Mouse (Mus musculus) hindbrain, embryonic 10.5 days (tissue): ENCODE measurements around the gene Pitx2. TPM values are rescaled to one million over a fixed set of nuclear protein-coding genes. Genes with fewer than 3 reads are reported as not detected.

Experiments used
- DNase-seq: peaks from one replicate; pipeline ENCODE4 v3.0.0-alpha.2; 2017; ENCODE audit warnings: low spot score
- H3K27ac ChIP-seq: fragments of 300-500 bp; sonication (generic); 2 replicates; pipeline ENCODE4 v1.5.1; 2016; ENCODE audit warnings: mild to moderate bottlenecking, moderate library complexity
- H3K27me3 ChIP-seq: fragments of 300-500 bp; sonication (generic); 2 replicates; pipeline ENCODE4 v1.6.1; 2016; ENCODE audit warnings: mild to moderate bottlenecking; ENCODE audit not compliant: poor library complexity, insufficient read depth, severe bottlenecking
- H3K36me3 ChIP-seq: fragments of 300-500 bp; sonication (generic); 2 replicates; pipeline ENCODE4 v1.6.1; 2016; ENCODE audit warnings: mild to moderate bottlenecking, moderate library complexity
- H3K4me1 ChIP-seq: fragments of 300-500 bp; sonication (generic); replicated peaks from 2 replicates; pipeline ENCODE4 v1.6.1; 2016; ENCODE audit warnings: mild to moderate bottlenecking
- H3K4me3 ChIP-seq: fragments of 300-500 bp; sonication (generic); 2 replicates; pipeline ENCODE4 v1.5.1; 2016; ENCODE audit warnings: mild to moderate bottlenecking, moderate library complexity
- H3K9me3 ChIP-seq: fragments of 300-500 bp; sonication (generic); 2 replicates; pipeline ENCODE4 v1.6.1; 2016; ENCODE audit warnings: mild to moderate bottlenecking, moderate library complexity
- WGBS: fragments of 180-500 bp; shearing (Covaris S2); methylation state at CpG from one replicate; pipeline ENCODE4 v1.1.7; 2016; 5-methylcytosine and 5-hydroxymethylcytosine counted together
- polyA plus RNA-seq: library from polyadenylated mRNA; unstranded; fragments of >200 nt; fragmentation: Nextera tagmentation; extraction: Ambion mirVana; gene quantifications from 2 replicates; pipeline ENCODE4 v1.2.1, GENCODE M21; 2016

The Pitx2 gene
- polyA plus RNA-seq, 1 experiment from 2014 or later, result 21.1 TPM

GRCm38 (mm10) chr3:129223401-129223800 is 23.7 kb downstream of the Pitx2 start:
- H3K4me3 ChIP-seq, result no peak overlapping the region
- H3K36me3 ChIP-seq, result no peaks in the 10 kb centered on the region
- H3K4me1 ChIP-seq, result peaks cover 32% of the 10 kb centered on the region
- H3K27me3 ChIP-seq, result peaks cover 100% of the 10 kb centered on the region
- no peak for DNase-seq
- no peak overlapping the region for H3K27ac ChIP-seq
- no peaks in the 10 kb centered on the region for H3K9me3 ChIP-seq
- 0% methylated on average over 6 of the region's 6 CpGs for WGBS

- Histone ChIP-seq H3K27me3 (peaks cover 100% of the 10 kb centered on the region), H3K4me1 (peaks cover 28% of the 10 kb centered on the region), H3K27ac (no peak overlapping the region), H3K4me3 (no peak overlapping the region), H3K9me3 (no peaks in the 10 kb centered on the region), H3K36me3 (no peaks in the 10 kb centered on the region)
- under 1% methylated on average over 26 of the region's 26 CpGs for WGBS
- peak; percentile 57 for DNase-seq
Measured at GRCm38 (mm10) chr3:129223964-129224805, 24.5 kb downstream of the Pitx2 start.

- Histone ChIP-seq H3K27ac (no peak overlapping the region), H3K27me3 (peaks cover 93% of the 10 kb centered on the region), H3K4me3 (no peak overlapping the region), H3K4me1 (peaks cover 28% of the 10 kb centered on the region), H3K9me3 (no peaks in the 10 kb centered on the region), H3K36me3 (no peaks in the 10 kb centered on the region)
- peak; percentile 41 for DNase-seq
- under 1% methylated on average over 40 of the region's 40 CpGs for WGBS
Measured at GRCm38 (mm10) chr3:129224806-129225576, 25.3 kb downstream of the Pitx2 start.

- H3K4me3 ChIP-seq, result no peak overlapping the region
- DNase-seq, result no peak
- H3K9me3 ChIP-seq, result no peaks in the 10 kb centered on the region
- H3K27ac ChIP-seq, result no peak overlapping the region
- H3K4me1 ChIP-seq, result peaks cover 24% of the 10 kb centered on the region
- H3K36me3 ChIP-seq, result no peaks in the 10 kb centered on the region
- H3K27me3 ChIP-seq, result peaks cover 86% of the 10 kb centered on the region
- 1% methylated on average over 13 of the region's 13 CpGs for WGBS
Measured at GRCm38 (mm10) chr3:129225577-129226289, 26.1 kb downstream of the Pitx2 start.

GRCm38 (mm10) chr3:129226681-129227080 is 27.0 kb downstream of the Pitx2 start:
- DNase-seq, result no peak
- WGBS, result under 1% methylated on average over 6 of the region's 6 CpGs

GRCm38 (mm10) chr3:129227331-129227730 is 27.7 kb downstream of the Pitx2 start:
- Histone ChIP-seq H3K27ac (no peak overlapping the region), H3K27me3 (peaks cover 76% of the 10 kb centered on the region), H3K4me1 (peaks cover 21% of the 10 kb centered on the region), H3K4me3 (no peak overlapping the region), H3K36me3 (no peaks in the 10 kb centered on the region), H3K9me3 (no peaks in the 10 kb centered on the region)
- DNase-seq, result no peak
- WGBS, result 4% methylated on average over 5 of the region's 5 CpGs

More at GRCm38 (mm10) chr3:129226681-129227080, 27.0 kb downstream of the Pitx2 start:
- Histone ChIP-seq H3K27me3 (peaks cover 76% of the 10 kb centered on the region), H3K27ac (no peak overlapping the region), H3K36me3 (no peaks in the 10 kb centered on the region), H3K4me3 (no peak overlapping the region), H3K4me1 (peaks cover 21% of the 10 kb centered on the region), H3K9me3 (no peaks in the 10 kb centered on the region)

GRCm38 (mm10) chr3:129238010-129238409 is 38.3 kb downstream of the Pitx2 start:
- Histone ChIP-seq H3K4me3 (no peak overlapping the region), H3K9me3 (no peaks in the 10 kb centered on the region), H3K27ac (no peak overlapping the region), H3K27me3 (peaks cover 7% of the 10 kb centered on the region; the same call in 1 of the 2 replicates), H3K36me3 (no peaks in the 10 kb centered on the region), H3K4me1 (peaks cover 4% of the 10 kb centered on the region; the same call in 1 of the 2 replicates)
- WGBS, result 87% methylated on average over 1 of the region's 1 CpGs
- DNase-seq, result no peak

GRCm38 (mm10) chr3:129238664-129239258 is 39.1 kb downstream of the Pitx2 start:
- DNase-seq, result peak; percentile 18

GRCm38 (mm10) chr3:129250997-129251396 is 51.3 kb downstream of the Pitx2 start:
- WGBS, result 84% methylated on average over 9 of the region's 9 CpGs
- H3K27ac ChIP-seq, result no peak overlapping the region
- no peaks in the 10 kb centered on the region for H3K9me3 ChIP-seq
- no peak overlapping the region for H3K4me3 ChIP-seq
- no peaks in the 10 kb centered on the region for H3K27me3 ChIP-seq
- H3K4me1 ChIP-seq, result no peaks in the 10 kb centered on the region
- DNase-seq, result no peak
- no peaks in the 10 kb centered on the region for H3K36me3 ChIP-seq

More at GRCm38 (mm10) chr3:129238664-129239258, 39.1 kb downstream of the Pitx2 start:
- peaks cover 7% of the 10 kb centered on the region; the same call in 1 of the 2 replicates for H3K27me3 ChIP-seq
- no peaks in the 10 kb centered on the region for H3K9me3 ChIP-seq
- 30% methylated on average over 13 of the region's 13 CpGs for WGBS
- no peak overlapping the region for H3K27ac ChIP-seq
- peaks cover 4% of the 10 kb centered on the region; the same call in 1 of the 2 replicates for H3K4me1 ChIP-seq
- H3K36me3 ChIP-seq, result no peaks in the 10 kb centered on the region
- H3K4me3 ChIP-seq, result no peak overlapping the region

GRCm38 (mm10) chr3:129254246-129254645 is 54.6 kb downstream of the Pitx2 start:
- DNase-seq, result no peak
- H3K36me3 ChIP-seq, result no peaks in the 10 kb centered on the region

GRCm38 (mm10) chr3:129256283-129256682 is 56.6 kb downstream of the Pitx2 start:
- Histone ChIP-seq H3K36me3 (no peaks in the 10 kb centered on the region), H3K27ac (no peak overlapping the region), H3K27me3 (no peaks in the 10 kb centered on the region), H3K4me1 (no peaks in the 10 kb centered on the region), H3K4me3 (peak overlapping the region; percentile 45), H3K9me3 (no peaks in the 10 kb centered on the region)
- peak; percentile 6 for DNase-seq
- WGBS, result 52% methylated on average over 19 of the region's 19 CpGs

More at GRCm38 (mm10) chr3:129254246-129254645, 54.6 kb downstream of the Pitx2 start:
- no peaks in the 10 kb centered on the region for H3K27me3 ChIP-seq
- no peaks in the 10 kb centered on the region for H3K9me3 ChIP-seq
- H3K4me1 ChIP-seq, result no peaks in the 10 kb centered on the region
- no peak overlapping the region for H3K27ac ChIP-seq
- 53% methylated on average over 10 of the region's 10 CpGs for WGBS
- H3K4me3 ChIP-seq, result no peak overlapping the region

GRCm38 (mm10) chr3:129256766-129257165 is 57.1 kb downstream of the Pitx2 start:
- WGBS, result 61% methylated on average over 8 of the region's 8 CpGs
- H3K4me3 ChIP-seq, result peak overlapping the region; percentile 45
- no peaks in the 10 kb centered on the region for H3K9me3 ChIP-seq
- no peaks in the 10 kb centered on the region for H3K4me1 ChIP-seq
- no peaks in the 10 kb centered on the region for H3K36me3 ChIP-seq
- no peak for DNase-seq
- no peaks in the 10 kb centered on the region for H3K27me3 ChIP-seq
- no peak overlapping the region for H3K27ac ChIP-seq
